8 mouse cellular contexts compared by ENCODE assay signal in the genomic region with DNA sequence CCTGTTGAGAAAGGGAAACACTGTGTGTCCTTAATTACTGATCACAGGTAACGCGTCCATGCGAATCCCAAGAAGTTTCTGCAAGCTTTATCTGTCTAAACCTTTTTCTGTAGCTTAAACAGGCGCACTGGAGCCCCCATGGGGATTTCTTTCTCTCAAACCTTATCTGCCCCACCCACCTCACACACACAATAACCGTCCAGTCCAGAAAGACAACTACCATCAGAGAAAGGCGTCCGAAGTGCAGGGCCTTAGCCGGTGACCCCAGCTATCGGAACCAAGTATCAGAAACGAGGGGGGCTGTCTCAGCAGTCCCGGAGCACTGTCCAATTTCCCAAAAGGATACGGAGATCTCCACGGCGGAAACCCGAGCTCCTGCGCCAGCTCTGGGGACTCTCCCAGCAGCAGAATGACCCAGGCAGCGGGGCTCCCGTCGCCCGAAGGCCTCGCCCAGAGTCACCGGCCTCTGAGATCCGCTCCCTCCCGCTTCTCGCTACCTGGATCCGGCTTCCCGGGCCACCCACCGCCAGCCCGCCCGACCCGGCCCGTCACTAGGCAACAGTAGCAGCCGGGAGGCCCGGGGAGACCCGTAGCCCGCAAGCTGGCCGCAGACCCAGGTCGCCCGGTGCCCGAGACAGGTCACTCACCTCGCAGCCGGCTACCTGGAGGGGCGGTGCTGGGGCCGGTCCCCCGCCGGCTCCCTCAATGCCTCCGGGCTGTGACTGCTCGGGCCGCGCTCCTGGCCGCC. TPM values are rescaled to one million over a fixed set of nuclear protein-coding genes. Genes with fewer than 3 reads are reported as not detected.
DNase-seq lines count a peak whose midpoint lies in the region; ATAC-seq and TF ChIP-seq lines count a peak whose summit lies in the region.

No protein-coding gene starts in this region.

- H3K4me2 ChIP-seq in intestine, embryonic 16.5 days (ENCODE audit: low read depth, low read length), result peak overlapping the region; percentile 76

- ATAC-seq in intestine, embryonic 16.5 days, result peak; percentile 80

- no peaks in the 10 kb centered on the region for H3K9me3 ChIP-seq in erythroblast, embryonic 14.5 days (ENCODE audit: control insufficient read depth, low read length)
- H3K9me3 ChIP-seq in intestine, embryonic 16.5 days (ENCODE audit: control insufficient read depth, low read length), result no peaks in the 10 kb centered on the region

- H3K9ac ChIP-seq in intestine, embryonic 16.5 days (ENCODE audit: low read depth, low read length), result peak overlapping the region; percentile 96

- H3K27ac ChIP-seq in cerebellum, adult 2 months (ENCODE audit: insufficient read depth, low read length), result peak overlapping the region; percentile 92
- H3K27ac ChIP-seq in spleen, adult 2 months (ENCODE audit: insufficient read depth, low read length), result peak overlapping the region; percentile 31; the same call in 1 of the 2 replicates
- H3K27ac ChIP-seq in intestine, embryonic 16.5 days (ENCODE audit: low read length), result peak overlapping the region; percentile 83
- H3K27ac ChIP-seq in macrophage, result no peak overlapping the region

- H3K36me3 ChIP-seq in spleen, adult 2 months (ENCODE audit: control insufficient read depth, insufficient read depth, low read length), result no peaks in the 10 kb centered on the region
- H3K36me3 ChIP-seq in erythroblast, embryonic 14.5 days (ENCODE audit: control insufficient read depth), result peaks cover 10% of the 10 kb centered on the region
- no peaks in the 10 kb centered on the region for H3K36me3 ChIP-seq in intestine, embryonic 16.5 days (ENCODE audit: control insufficient read depth, insufficient read depth, low read length)
- no peaks in the 10 kb centered on the region for H3K36me3 ChIP-seq in macrophage (ENCODE audit: inconsistent target)

- peaks cover 51% of the 10 kb centered on the region for H3K79me2 ChIP-seq in macrophage (ENCODE audit: inconsistent target)

- 1% methylated on average over 51 of the region's 51 CpGs for WGBS in cerebellum, adult 2 months
- 3% methylated on average over 51 of the region's 51 CpGs for WGBS in spleen, adult 2 months
- WGBS in intestine, embryonic 16.5 days, result 1% methylated on average over 51 of the region's 51 CpGs
- 5% methylated on average over 34 of the region's 51 CpGs for WGBS in macrophage (ENCODE audit: missing documents)

- H3K4me3 ChIP-seq in cerebellum, adult 2 months (replicated peaks; ENCODE audit: insufficient read depth, low read depth, low read length), result peak overlapping the region; percentile 97
- H3K4me3 ChIP-seq in spleen, adult 2 months (ENCODE audit: extremely low read depth, insufficient read depth, insufficient read length), result peak overlapping the region; percentile 69
- H3K4me3 ChIP-seq in erythroblast, embryonic 14.5 days (replicated peaks), result peak overlapping the region; percentile 97
- H3K4me3 ChIP-seq in intestine, embryonic 16.5 days (ENCODE audit: low read length), result peak overlapping the region; percentile 99
- H3K4me3 ChIP-seq in macrophage (ENCODE audit: inconsistent target), result peak overlapping the region; percentile 60

- H3K27me3 ChIP-seq in cerebellum, adult 2 months (ENCODE audit: control insufficient read depth, insufficient read depth, low read length), result no peaks in the 10 kb centered on the region
- H3K27me3 ChIP-seq in spleen, adult 2 months (ENCODE audit: control insufficient read depth, insufficient read depth, low read length), result no peaks in the 10 kb centered on the region
- H3K27me3 ChIP-seq in erythroblast, embryonic 14.5 days (ENCODE audit: control insufficient read depth), result no peaks in the 10 kb centered on the region
- H3K27me3 ChIP-seq in intestine, embryonic 16.5 days (replicated peaks; ENCODE audit: control insufficient read depth, insufficient read depth, low read length), result no peaks in the 10 kb centered on the region

- TF ChIP-seq CTCF in cerebellum, adult 2 months (IDR thresholded peaks at IDR 0.05; ENCODE audit: borderline replicate concordance, insufficient read depth, low read depth, low read length), result no peak
- no peak for TF ChIP-seq CTCF in spleen, adult 2 months (IDR thresholded peaks at IDR 0.05; ENCODE audit: extremely low read depth, insufficient read depth, insufficient read length, insufficient replicate concordance)

- H3K4me1 ChIP-seq in cerebellum, adult 2 months (ENCODE audit: control insufficient read depth, insufficient read depth, low read length), result peaks cover 7% of the 10 kb centered on the region
- peaks cover 3% of the 10 kb centered on the region; the same call in 1 of the 2 replicates for H3K4me1 ChIP-seq in spleen, adult 2 months (ENCODE audit: control insufficient read depth, insufficient read depth, insufficient read length)
- peaks cover 72% of the 10 kb centered on the region for H3K4me1 ChIP-seq in erythroblast, embryonic 14.5 days (ENCODE audit: control insufficient read depth)
- H3K4me1 ChIP-seq in intestine, embryonic 16.5 days (ENCODE audit: control insufficient read depth, insufficient read depth, low read length), result peaks cover 15% of the 10 kb centered on the region

- DNase-seq in cerebellum, adult 2 months, result no peak
- no peak for DNase-seq in cerebellum, adult 9-11 months
- DNase-seq in spleen, adult 2 months (ENCODE audit: low read depth in 1 of 2, low spot score in 2 of 2), result peak in 1 of 2 experiments; percentile 30
- no peak for DNase-seq in spleen, postnatal 14 days (ENCODE audit: low spot score in 2 of 2)
- DNase-seq in yolk sac, embryonic 10.5 days (ENCODE audit: low spot score), result peak; percentile 21

- TF ChIP-seq POLR2A in cerebellum, adult 2 months (IDR thresholded peaks at IDR 0.05; ENCODE audit: borderline replicate concordance, insufficient read depth, low read length), result no peak
- no peak for TF ChIP-seq POLR2A in spleen, adult 2 months (IDR thresholded peaks at IDR 0.05; ENCODE audit: low read depth, low read length)

RNA-seq across cellular contexts. Expression of a gene that starts 0.5 kb away (rescaled TPM):
- polyA plus RNA-seq in cerebellum, adult 2 months (2012; rRNA removed), result 29.7 and 31.5 TPM in 2 replicates
- 7.3 and 7.6 TPM in 2 replicates for polyA plus RNA-seq in spleen, adult 2 months (2012; rRNA removed)
- 0.29 and 1.3 TPM in 2 replicates for polyA plus RNA-seq in erythroblast, embryonic 14.5 days (2012)
- polyA plus RNA-seq in intestine, embryonic 16.5 days (2015; fragmentation: Nextera tagmentation; extraction: Ambion mirVana), result 5.3 and 6.1 TPM in 2 replicates
- 100 to 1,000 TPM in 5 of 26 experiments, 10 to 100 TPM in 21; 56.7 to 125 (median 80.1) TPM for total RNA-seq in macrophage (2018; cell fraction: chromatin; rRNA removed)
- total RNA-seq in macrophage (2018; cell fraction: cytosol; rRNA removed), result 10 to 100 TPM; 34.3 to 50.0 (median 42.3) TPM
- total RNA-seq in macrophage (2018; cell fraction: nucleus; rRNA removed), result 100 to 1,000 TPM in 1 of 26 experiments, 10 to 100 TPM in 25; 46.1 to 106 (median 64.3) TPM
- 26.7 to 47.7 TPM (median 33.0 TPM) in 3 replicates for polyA plus RNA-seq in macrophage (2018)

RNA-seq across cellular contexts. Expression of a gene that starts 46.5 kb away (rescaled TPM):
- polyA plus RNA-seq in cerebellum, adult 2 months (2012; rRNA removed), result 18.0 and 18.7 TPM in 2 replicates
- 0.74 and 1.3 TPM in 2 replicates for polyA plus RNA-seq in spleen, adult 2 months (2012; rRNA removed)
- 0.06 TPM in 1 of 2 replicates, not detected in the other for polyA plus RNA-seq in erythroblast, embryonic 14.5 days (2012)
- polyA plus RNA-seq in intestine, embryonic 16.5 days (2015; fragmentation: Nextera tagmentation; extraction: Ambion mirVana), result 18.7 and 21.5 TPM in 2 replicates
- total RNA-seq in macrophage (2018; cell fraction: chromatin; rRNA removed), result 10 to 100 TPM in 12 of 26 experiments, 1 to 10 TPM in 13, not detected in 1; 1.3 to 23.0 (median 8.7) TPM
- total RNA-seq in macrophage (2018; cell fraction: cytosol; rRNA removed), result 10 to 100 TPM in 17 of 26 experiments, 1 to 10 TPM in 9; 4.0 to 14.0 (median 10.9) TPM
- 10 to 100 TPM in 8 of 26 experiments, 1 to 10 TPM in 18; 2.4 to 17.3 (median 6.4) TPM for total RNA-seq in macrophage (2018; cell fraction: nucleus; rRNA removed)
- 12.9 to 14.2 TPM (median 13.9 TPM) in 3 replicates for polyA plus RNA-seq in macrophage (2018)

RNA-seq across cellular contexts. Expression of a gene that starts 59.2 kb away (rescaled TPM):
- polyA plus RNA-seq in cerebellum, adult 2 months (2012; rRNA removed), result 52.4 and 56.8 TPM in 2 replicates
- polyA plus RNA-seq in spleen, adult 2 months (2012; rRNA removed), result 8.7 and 11.1 TPM in 2 replicates
- polyA plus RNA-seq in erythroblast, embryonic 14.5 days (2012), result 0.23 and 0.64 TPM in 2 replicates
- polyA plus RNA-seq in intestine, embryonic 16.5 days (2015; fragmentation: Nextera tagmentation; extraction: Ambion mirVana), result 17.2 and 19.4 TPM in 2 replicates
- total RNA-seq in macrophage (2018; cell fraction: chromatin; rRNA removed), result 100 to 1,000 TPM in 7 of 26 experiments, 10 to 100 TPM in 19; 29.9 to 164 (median 82.1) TPM
- 10 to 100 TPM; 23.2 to 65.5 (median 36.6) TPM for total RNA-seq in macrophage (2018; cell fraction: cytosol; rRNA removed)
- 100 to 1,000 TPM in 4 of 26 experiments, 10 to 100 TPM in 22; 27.7 to 135 (median 54.3) TPM for total RNA-seq in macrophage (2018; cell fraction: nucleus; rRNA removed)
- polyA plus RNA-seq in macrophage (2018), result 32.8 to 54.1 TPM (median 35.0 TPM) in 3 replicates
